Mouse (Mus musculus) lung, postnatal 0 days (tissue): ENCODE results near the gene Vezt. TPM values are rescaled to one million over a fixed set of nuclear protein-coding genes. Genes with fewer than 3 reads are reported as not detected.

ENCODE experiments used
- ATAC-seq: fragments of 200-750 bp; cut with Nextera tagmentation; 2 replicates; pipeline ENCODE4 v1.8.0; 2017; ENCODE audit warnings: moderate library complexity
- DNase-seq: peaks from one replicate; pipeline ENCODE4 v3.0.0-alpha.2; 2016; ENCODE audit warnings: low spot score
- H3K27ac ChIP-seq: fragments of 300-500 bp; sonication (generic); 2 replicates; pipeline ENCODE4 v1.5.1; 2014; ENCODE audit warnings: antibody characterized with exemption, mild to moderate bottlenecking, low read length, mixed read lengths
- H3K27me3 ChIP-seq: fragments of 300-500 bp; sonication (generic); replicated peaks from 2 replicates; pipeline ENCODE4 v1.6.1; 2014; ENCODE audit warnings: low read length, mixed read lengths; ENCODE audit not compliant: insufficient read depth
- H3K36me3 ChIP-seq: fragments of 300-500 bp; sonication (generic); 2 replicates; pipeline ENCODE4 v1.6.1; 2014; ENCODE audit warnings: low read length, mixed read lengths; ENCODE audit not compliant: insufficient read depth
- H3K4me1 ChIP-seq: fragments of 300-500 bp; sonication (generic); 2 replicates; pipeline ENCODE4 v1.6.1; 2014; ENCODE audit warnings: antibody characterized with exemption, low read depth, low read length, mixed read lengths; ENCODE audit not compliant: insufficient read depth
- H3K4me2 ChIP-seq: fragments of 300-500 bp; sonication (generic); replicated peaks from 2 replicates; pipeline ENCODE4 v1.6.1; 2014; ENCODE audit warnings: low read depth, mild to moderate bottlenecking, low read length, moderate library complexity, mixed read lengths
- H3K4me3 ChIP-seq: fragments of 300-500 bp; sonication (generic); 2 replicates; pipeline ENCODE4 v1.5.1; 2014; ENCODE audit warnings: low read depth, low read length
- H3K9ac ChIP-seq: fragments of 300-500 bp; sonication (generic); replicated peaks from 2 replicates; pipeline ENCODE4 v1.6.1; 2014; ENCODE audit warnings: low read depth, mild to moderate bottlenecking
- H3K9me3 ChIP-seq: fragments of 300-500 bp; sonication (generic); 2 replicates; pipeline ENCODE4 v1.6.1; 2016; ENCODE audit warnings: low read length, mixed read lengths
- CTCF ChIP-seq: IDR thresholded peaks from 2 replicates; pipeline ENCODE4 v1.5.1; 2016; ENCODE audit warnings: antibody characterized with exemption, mild to moderate bottlenecking
- EP300 ChIP-seq: IDR thresholded peaks from 2 replicates; pipeline ENCODE4 v1.6.1; 2016; ENCODE audit warnings: antibody characterized with exemption, mild to moderate bottlenecking, control low read depth
- WGBS: fragments of 180-500 bp; shearing (Covaris S2); extraction: QIAGEN DNeasy Blood & Tissue Kit; methylation state at CpG from one replicate; pipeline ENCODE4 v1.1.7; 2014; 5-methylcytosine and 5-hydroxymethylcytosine counted together
- polyA plus RNA-seq: library from polyadenylated mRNA; unstranded; fragments of >200 nt; fragmentation: Nextera tagmentation; extraction: Ambion mirVana; gene quantifications from 2 replicates; pipeline ENCODE4 v1.2.1, GENCODE M21; 2015

Gene Vezt
- polyA plus RNA-seq, 1 experiment from 2014 or later, result 14.3 TPM

DNA sequence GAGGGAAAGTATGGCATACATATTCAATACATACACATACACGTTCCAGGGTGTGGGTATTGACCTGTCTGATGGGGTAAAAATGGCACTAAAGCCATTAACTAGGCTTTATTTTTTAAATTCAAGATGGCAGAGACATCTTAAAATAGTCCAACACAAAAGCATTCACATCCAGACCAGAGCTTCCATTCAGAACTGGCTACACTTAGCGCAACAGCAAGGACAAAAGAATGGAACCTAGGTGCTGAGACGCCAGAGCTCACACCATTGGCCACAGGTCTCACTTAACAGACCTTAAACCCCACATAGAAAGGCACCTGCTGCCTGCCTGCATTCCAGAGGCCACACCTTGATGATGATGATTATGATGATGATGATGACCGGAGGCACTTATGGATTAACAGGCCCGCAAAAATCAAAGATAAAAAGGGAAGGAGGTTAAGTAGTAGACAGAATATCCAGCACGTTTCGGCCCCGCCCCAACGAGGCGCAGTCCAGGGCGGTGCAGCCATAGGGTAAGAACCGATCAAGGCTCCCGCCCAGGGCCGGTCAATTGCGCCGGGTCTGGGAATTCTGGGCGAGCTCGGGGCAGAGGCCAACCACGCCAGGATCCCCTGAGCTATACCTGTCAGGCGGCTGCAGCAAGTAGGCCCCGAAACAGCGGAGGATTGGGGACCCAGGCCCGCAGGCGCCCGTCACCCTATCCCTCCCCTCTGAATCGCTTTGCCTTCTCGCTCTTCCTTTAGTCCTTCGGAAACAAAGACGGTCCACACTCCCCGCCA lies 550 bp downstream of the Vezt start:
- no peaks in the 10 kb centered on the region for H3K36me3 ChIP-seq
- TF ChIP-seq EP300, result no peak
- TF ChIP-seq CTCF, result no peak
- peak; percentile 67 for DNase-seq
- no peaks in the 10 kb centered on the region for H3K9me3 ChIP-seq
- H3K4me3 ChIP-seq, result peak overlapping the region; percentile 90
- 2% methylated on average over 27 of the region's 30 CpGs for WGBS
- H3K27ac ChIP-seq, result peak overlapping the region; percentile 72
- ATAC-seq, result peak; percentile 76
- H3K9ac ChIP-seq, result peak overlapping the region; percentile 71
- H3K4me2 ChIP-seq, result peak overlapping the region; percentile 70
- peaks cover 8% of the 10 kb centered on the region for H3K4me1 ChIP-seq
- H3K27me3 ChIP-seq, result no peaks in the 10 kb centered on the region

GRCm38 (mm10) chr10:94031164-94031563 lies 4.5 kb downstream of the Vezt start:
- 91% methylated on average over 6 of the region's 6 CpGs for WGBS
- no peak for TF ChIP-seq EP300
- H3K9ac ChIP-seq, result no peak overlapping the region

DNA sequence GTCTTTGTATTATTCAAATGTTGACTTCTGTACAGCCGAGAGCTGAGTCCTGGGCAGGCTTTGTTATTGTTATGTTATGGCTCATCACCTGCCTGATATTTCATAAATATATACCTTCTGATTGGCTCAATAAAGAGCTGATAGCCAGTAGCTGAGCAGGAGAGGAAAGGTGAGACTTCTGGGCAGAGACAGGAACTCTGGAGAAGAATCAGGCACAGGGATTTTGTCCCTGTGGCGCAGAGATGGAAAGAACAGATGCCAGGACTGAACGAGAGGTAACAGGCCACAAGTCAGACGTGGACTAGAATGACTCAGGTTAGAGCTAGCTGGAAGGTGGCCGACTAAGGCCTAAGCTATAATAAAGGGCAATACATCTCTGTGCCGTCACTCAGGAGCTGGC lies 7.1 kb downstream of the Vezt start:
- DNase-seq, result no peak
- Histone ChIP-seq H3K4me2 (no peak overlapping the region), H3K4me3 (no peak overlapping the region), H3K4me1 (no peaks in the 10 kb centered on the region), H3K36me3 (no peaks in the 10 kb centered on the region), H3K9ac (no peak overlapping the region), H3K27me3 (no peaks in the 10 kb centered on the region), H3K9me3 (no peaks in the 10 kb centered on the region), H3K27ac (no peak overlapping the region)
- ATAC-seq, result no peak
- 88% methylated on average over 6 of the region's 6 CpGs for WGBS
- no peak for TF ChIP-seq EP300
- no peak for TF ChIP-seq CTCF

More at GRCm38 (mm10) chr10:94031164-94031563, 4.5 kb downstream of the Vezt start:
- Histone ChIP-seq H3K36me3 (no peaks in the 10 kb centered on the region), H3K4me2 (no peak overlapping the region), H3K27ac (no peak overlapping the region), H3K4me1 (peaks cover 8% of the 10 kb centered on the region), H3K27me3 (no peaks in the 10 kb centered on the region), H3K4me3 (no peak overlapping the region), H3K9me3 (no peaks in the 10 kb centered on the region)
- DNase-seq (no peak), ATAC-seq (no peak)

DNA sequence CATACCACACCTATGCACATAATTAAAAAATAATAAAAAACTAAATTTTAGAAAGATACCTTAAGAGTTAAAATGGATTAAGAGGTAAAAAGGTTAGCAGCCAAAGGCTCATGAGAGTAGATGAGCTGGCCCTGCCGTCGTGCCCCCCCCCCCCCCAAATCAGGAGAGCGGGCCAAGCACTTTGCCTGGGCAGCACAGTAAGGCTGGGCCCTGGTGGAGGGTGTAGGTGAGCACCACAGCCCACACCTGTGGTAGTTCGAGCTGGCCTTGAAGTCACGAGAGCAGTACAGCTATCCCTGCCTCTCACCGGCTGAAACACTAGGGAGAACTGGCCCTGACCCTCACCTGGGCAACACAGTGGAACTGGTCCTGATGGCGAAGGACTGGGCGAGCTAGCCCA lies 10.5 kb downstream of the Vezt start:
- Histone ChIP-seq H3K9ac (no peak overlapping the region), H3K4me3 (no peak overlapping the region), H3K4me2 (no peak overlapping the region), H3K4me1 (no peaks in the 10 kb centered on the region), H3K36me3 (no peaks in the 10 kb centered on the region), H3K9me3 (no peaks in the 10 kb centered on the region), H3K27me3 (no peaks in the 10 kb centered on the region), H3K27ac (no peak overlapping the region)
- no peak for DNase-seq
- no peak for ATAC-seq
- TF ChIP-seq EP300 (no peak), CTCF (no peak)
- WGBS, result 95% methylated on average over 8 of the region's 8 CpGs

- Histone ChIP-seq H3K9me3 (no peaks in the 10 kb centered on the region), H3K27me3 (no peaks in the 10 kb centered on the region), H3K4me1 (no peaks in the 10 kb centered on the region), H3K4me2 (no peak overlapping the region), H3K27ac (no peak overlapping the region), H3K9ac (no peak overlapping the region), H3K36me3 (no peaks in the 10 kb centered on the region), H3K4me3 (no peak overlapping the region)
- ATAC-seq (no peak), DNase-seq (no peak)
- 79% methylated on average over 4 of the region's 4 CpGs for WGBS
- TF ChIP-seq EP300 (no peak), CTCF (no peak)
Observed at GRCm38 (mm10) chr10:94021059-94021458, 14.6 kb downstream of the Vezt start.

GRCm38 (mm10) chr10:94020587-94020986 lies 15.0 kb downstream of the Vezt start:
- peak; percentile 37; the same call in 1 of the 2 replicates for ATAC-seq
- peak; percentile 67 for DNase-seq
- 47% methylated on average over 5 of the region's 5 CpGs for WGBS

More at GRCm38 (mm10) chr10:94020587-94020986, 15.0 kb downstream of the Vezt start:
- Histone ChIP-seq H3K4me3 (no peak overlapping the region), H3K4me1 (no peaks in the 10 kb centered on the region), H3K4me2 (no peak overlapping the region), H3K27me3 (no peaks in the 10 kb centered on the region), H3K9ac (no peak overlapping the region), H3K36me3 (no peaks in the 10 kb centered on the region), H3K27ac (no peak overlapping the region), H3K9me3 (no peaks in the 10 kb centered on the region)
- TF ChIP-seq EP300 (no peak), CTCF (no peak)
